Mouse (Mus musculus) T-helper 17 cell (primary cell): Measurements from ENCODE around the gene Spryd3.

Experiments
- in situ Hi-C, 2 experiments: fragments of 300-600 bp; cut with MboI, MseI; formaldehyde crosslinking; loops; 1 replicate in 1 of 2; 2 replicates in 1 of 2; pipeline ENCODE4 v1.15.1; 2025; ENCODE audit warnings: high pct_unique_total_duplicates in 2 of 2

Gene Spryd3

DNA sequence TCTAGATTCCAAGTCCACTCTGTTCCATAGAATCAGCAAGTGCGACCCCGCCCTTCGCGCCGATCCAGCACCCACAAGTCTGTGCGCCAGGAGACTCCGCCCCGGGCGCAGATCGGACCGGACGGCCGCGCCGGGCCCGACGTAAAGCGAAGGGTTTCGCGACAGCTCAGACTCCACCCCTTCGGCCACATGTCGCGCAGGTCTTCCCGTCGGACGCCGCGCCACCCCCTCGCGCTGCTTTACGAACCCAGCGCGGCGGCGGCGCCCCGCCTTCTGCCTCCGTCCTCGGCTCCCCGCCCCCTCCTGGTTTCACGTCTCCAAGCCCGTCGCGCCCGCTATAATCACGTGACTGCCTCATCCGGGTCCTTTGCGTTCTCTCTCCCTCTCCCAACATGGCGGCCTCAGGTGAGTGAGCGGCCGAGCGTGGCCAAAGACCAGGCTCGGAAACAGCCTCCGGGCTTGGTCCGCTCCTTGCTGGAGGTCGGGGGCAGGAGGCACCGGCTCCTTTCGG is 62.4 kb downstream of the Spryd3 start, which contains the start of gene Eif4b:
Gene Eif4b (plus strand): TSS at position 215 of the 511 bp plus-strand sequence.
- in situ Hi-C loops, result no loop called here

DNA sequence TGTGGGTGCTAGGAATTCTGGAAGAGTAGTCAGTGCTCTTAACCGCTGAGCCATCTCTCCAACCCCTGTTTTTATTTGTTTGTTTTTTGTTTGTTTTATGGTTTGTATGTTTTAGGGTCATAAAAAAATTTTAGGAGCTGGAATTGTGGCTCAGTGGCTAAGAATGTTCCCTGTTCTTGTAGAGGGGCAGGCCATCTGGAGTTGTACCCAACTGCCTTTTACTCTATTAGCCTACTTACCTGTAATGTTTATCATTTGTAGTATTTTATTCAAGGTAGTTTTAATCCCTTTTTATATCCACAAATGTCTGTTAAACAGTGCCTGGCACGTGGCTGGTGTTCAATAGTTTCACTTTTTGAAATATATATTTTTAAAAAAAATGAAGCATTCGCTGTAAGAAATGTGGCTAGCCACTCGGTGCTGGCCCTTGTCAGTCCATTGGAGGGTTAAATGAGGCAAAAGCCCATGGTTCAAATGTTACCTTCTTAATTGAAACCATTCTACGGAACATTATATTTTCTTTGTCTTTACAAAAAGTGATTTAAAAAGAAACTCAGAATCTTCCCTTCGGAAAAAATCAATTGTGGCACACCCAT is 63.0 kb downstream of the Spryd3 start:
- in situ Hi-C loops, result no loop called here

DNA sequence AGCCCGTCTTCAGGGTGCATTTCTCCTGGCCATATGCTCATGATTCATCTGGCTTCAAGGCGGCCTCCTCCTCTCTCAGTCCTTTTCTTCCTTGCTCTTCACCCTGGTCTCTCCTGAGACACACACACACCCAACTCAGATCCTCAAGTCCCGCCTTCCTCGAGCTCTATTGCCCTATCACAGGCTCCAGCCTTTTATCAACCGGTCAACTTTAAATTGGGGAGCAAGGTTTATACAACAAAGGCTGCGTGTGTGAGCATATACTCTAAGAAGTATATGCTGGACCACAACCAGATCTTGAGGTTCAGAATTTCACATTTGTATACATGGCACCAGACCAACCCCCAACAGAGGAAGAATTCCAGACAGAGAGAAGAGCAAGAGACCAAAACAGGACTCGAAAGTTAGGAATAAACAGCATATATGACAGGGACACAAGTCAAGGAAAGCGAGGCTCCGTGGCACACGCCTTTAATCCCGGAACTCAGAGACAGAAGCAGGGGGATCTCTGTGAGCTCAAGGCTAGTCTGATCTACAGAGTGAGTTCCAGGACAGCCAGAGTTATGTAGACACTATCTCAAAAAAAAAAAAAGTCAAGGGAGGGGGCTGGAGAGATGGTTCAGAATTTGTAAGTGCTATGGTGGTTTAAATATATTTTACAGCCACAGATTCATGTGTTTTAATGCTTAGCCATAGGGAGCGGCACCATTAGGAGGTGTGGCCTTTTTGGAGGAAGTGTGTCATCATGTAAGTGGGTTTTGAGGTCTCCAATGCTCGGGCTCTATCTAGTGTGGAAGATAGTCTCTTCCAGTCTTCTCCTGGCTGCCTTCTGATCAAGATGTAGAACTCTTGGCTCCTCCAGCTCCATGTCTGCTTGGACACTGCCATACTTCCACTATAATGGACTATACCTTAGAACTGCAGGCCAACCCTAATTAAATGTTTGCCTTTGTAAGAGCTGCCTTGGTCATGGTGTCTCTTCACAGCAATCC is 65.3 kb downstream of the Spryd3 start:
- in situ Hi-C loops, result no loop called here
